8 mouse cellular contexts compared by ENCODE assay signal in genomic region chr12:86078553-86079201, GRCm38 (mm10). TPM values are rescaled to one million over a fixed set of nuclear protein-coding genes. Genes with fewer than 3 reads are reported as not detected.
DNase-seq lines count a peak whose midpoint lies in the region; ATAC-seq and TF ChIP-seq lines count a peak whose summit lies in the region.

TSS of gene Tgfb3 (minus strand) at chr12:86079041.

- TF ChIP-seq POLR2A in brain, embryonic 14.5 days (IDR thresholded peaks at IDR 0.05; ENCODE audit: borderline replicate concordance, extremely low read depth, insufficient read depth, insufficient read length, poor library complexity, severe bottlenecking) = no peak
- TF ChIP-seq POLR2A in myocyte (IDR thresholded peaks at IDR 0.05; ENCODE audit: insufficient read length, low read depth) = peak; percentile 77

- H3K27me3 ChIP-seq in forebrain, embryonic 16.5 days (replicated peaks; ENCODE audit: control insufficient read depth, insufficient read depth, low read length) = no peaks in the 10 kb centered on the region
- peaks cover 30% of the 10 kb centered on the region for H3K27me3 ChIP-seq in hindbrain, embryonic 13.5 days
- no peaks in the 10 kb centered on the region for H3K27me3 ChIP-seq in limb, embryonic 15.5 days
- H3K27me3 ChIP-seq in myocyte (ENCODE audit: control insufficient read depth, insufficient read depth, insufficient read length) = no peaks in the 10 kb centered on the region

- no peak for TF ChIP-seq CTCF in brain, embryonic 14.5 days (IDR thresholded peaks at IDR 0.05; ENCODE audit: borderline replicate concordance, extremely low read depth, insufficient read depth, insufficient read length)

- peak within 1 kb of the TSS; percentile 60 for H3K4me3 ChIP-seq in forebrain, embryonic 16.5 days (replicated peaks; ENCODE audit: low read length)
- H3K4me3 ChIP-seq in hindbrain, embryonic 13.5 days = peak within 1 kb of the TSS; percentile 51
- H3K4me3 ChIP-seq in limb, embryonic 15.5 days = peak within 1 kb of the TSS; percentile 57
- peak within 1 kb of the TSS; percentile 78 for H3K4me3 ChIP-seq in myocyte

- under 1% methylated on average over 25 of the region's 25 CpGs for WGBS in forebrain, embryonic 16.5 days
- under 1% methylated on average over 25 of the region's 25 CpGs for WGBS in hindbrain, embryonic 13.5 days
- under 1% methylated on average over 25 of the region's 25 CpGs for WGBS in limb, embryonic 15.5 days

- peak; percentile 54 to 59 for DNase-seq in right cerebral cortex, adult 2 months (ENCODE audit: low spot score in 2 of 2)
- no peak for DNase-seq in right cerebral cortex, postnatal 25 days
- DNase-seq in brain, embryonic 14.5 days (ENCODE audit: low read depth) = peak; percentile 82
- peak; percentile 54 for DNase-seq in urinary bladder, postnatal 14 days (ENCODE audit: low spot score)

- no peaks in the 10 kb centered on the region for H3K9me3 ChIP-seq in forebrain, embryonic 16.5 days (ENCODE audit: control insufficient read depth, low read length)
- H3K9me3 ChIP-seq in hindbrain, embryonic 13.5 days = no peaks in the 10 kb centered on the region
- H3K9me3 ChIP-seq in limb, embryonic 15.5 days = no peaks in the 10 kb centered on the region

- H3K36me3 ChIP-seq in forebrain, embryonic 16.5 days (ENCODE audit: control insufficient read depth, insufficient read depth) = no peaks in the 10 kb centered on the region
- H3K36me3 ChIP-seq in hindbrain, embryonic 13.5 days = no peaks in the 10 kb centered on the region
- peaks cover 7% of the 10 kb centered on the region; the same call in 1 of the 2 replicates for H3K36me3 ChIP-seq in limb, embryonic 15.5 days
- peaks cover 5% of the 10 kb centered on the region for H3K36me3 ChIP-seq in myocyte (ENCODE audit: control insufficient read depth, insufficient read depth)

- H3K4me2 ChIP-seq in forebrain, embryonic 16.5 days (ENCODE audit: low read length) = peak within 1 kb of the TSS; percentile 98
- peak within 1 kb of the TSS; percentile 84 for H3K4me2 ChIP-seq in hindbrain, embryonic 13.5 days
- H3K4me2 ChIP-seq in limb, embryonic 15.5 days = peak within 1 kb of the TSS; percentile 80
- peak within 1 kb of the TSS; percentile 69 for H3K4me2 ChIP-seq in myocyte (ENCODE audit: low read depth)

- peaks cover 53% of the 10 kb centered on the region for H3K79me2 ChIP-seq in myocyte (ENCODE audit: control insufficient read depth, insufficient read depth)

- H3ac ChIP-seq in myocyte (ENCODE audit: control insufficient read depth, insufficient read length) = peak within 1 kb of the TSS; percentile 27

- peaks cover 38% of the 10 kb centered on the region for H3K4me1 ChIP-seq in forebrain, embryonic 16.5 days (replicated peaks; ENCODE audit: control insufficient read depth, insufficient read depth, low read length)
- peaks cover 44% of the 10 kb centered on the region for H3K4me1 ChIP-seq in hindbrain, embryonic 13.5 days (replicated peaks)
- peaks cover 47% of the 10 kb centered on the region for H3K4me1 ChIP-seq in limb, embryonic 15.5 days

- peak within 1 kb of the TSS; percentile 63 for H3K9ac ChIP-seq in forebrain, embryonic 16.5 days (replicated peaks; ENCODE audit: low read depth, low read length)
- H3K9ac ChIP-seq in hindbrain, embryonic 13.5 days = peak within 1 kb of the TSS; percentile 77
- peak within 1 kb of the TSS; percentile 59 for H3K9ac ChIP-seq in limb, embryonic 15.5 days

- ATAC-seq in forebrain, embryonic 16.5 days = peak; percentile 72
- ATAC-seq in hindbrain, embryonic 13.5 days (ENCODE audit: low FRiP score) = peak; percentile 47
- ATAC-seq in limb, embryonic 15.5 days (ENCODE audit: insufficient number of reproducible peaks, low FRiP score, low TSS enrichment, low read depth) = peak; percentile 89

- H3K27ac ChIP-seq in forebrain, embryonic 16.5 days (ENCODE audit: low read length) = peak within 1 kb of the TSS; percentile 64
- peak within 1 kb of the TSS; percentile 69 for H3K27ac ChIP-seq in hindbrain, embryonic 13.5 days
- H3K27ac ChIP-seq in limb, embryonic 15.5 days = peak within 1 kb of the TSS; percentile 100

TF ChIP-seq in myocyte, 11 proteins besides CTCF, POLR2A, EP300 and RAD21:
- TF ChIP-seq POLR2AphosphoS2 (IDR thresholded peaks at IDR 0.05; ENCODE audit: insufficient read length, low read depth) (peak; percentile 82), MAX (IDR thresholded peaks at IDR 0.05; ENCODE audit: low read depth) (peak; percentile 31), USF1 (IDR thresholded peaks at IDR 0.05; ENCODE audit: low read depth) (no peak)

RNA-seq across cellular contexts. Expression of gene Tgfb3, which starts in this region (rescaled TPM):
- 6.6 and 7.3 TPM in 2 replicates for polyA plus RNA-seq in brain, embryonic 14.5 days (2012; rRNA removed)
- polyA plus RNA-seq in forebrain, embryonic 16.5 days (2015; fragmentation: Nextera tagmentation; extraction: Ambion mirVana) = 7.2 and 9.1 TPM in 2 replicates
- 5.4 and 6.1 TPM in 2 replicates for polyA plus RNA-seq in hindbrain, embryonic 13.5 days (2015; fragmentation: Nextera tagmentation; extraction: Ambion mirVana)
- polyA plus RNA-seq in limb, embryonic 15.5 days (2015; fragmentation: Nextera tagmentation; extraction: Ambion mirVana) = 102 and 104 TPM in 2 replicates
- polyA plus RNA-seq in myocyte (2012; fragmentation: generic; extraction: Trizol) = 79.2 TPM
